Mouse (Mus musculus) 416B (cell line): ENCODE results near the gene Itih3.

Experiments
- DNase-seq: peaks from one replicate; pipeline ENCODE4 v3.0.0; 2011; ENCODE audit warnings: low read depth

Itih3 gene

GRCm38 (mm10) chr14:30902628-30903027 lies 20.9 kb downstream of the Itih3 start:
- no peak for DNase-seq

DNA sequence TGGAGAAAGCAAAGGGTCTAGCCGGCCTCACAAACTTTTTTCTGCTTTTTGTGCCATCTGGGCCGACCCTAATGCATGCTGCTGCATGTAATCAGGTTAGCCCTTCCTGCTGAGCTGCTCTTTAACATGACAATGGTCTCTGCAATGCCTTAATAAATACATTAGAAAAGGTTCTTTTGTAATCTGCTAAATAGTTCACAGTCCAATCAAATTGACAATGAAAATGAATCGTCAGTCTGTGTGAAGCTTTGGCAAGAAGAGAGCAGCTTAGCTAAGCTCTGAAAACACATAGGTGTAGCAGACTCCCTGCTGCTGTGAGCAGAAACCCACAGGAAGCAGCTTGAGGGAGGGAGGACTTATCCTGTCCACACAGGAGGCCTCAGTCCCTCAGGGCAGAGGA lies 23.6 kb downstream of the Itih3 start:
- DNase-seq: peak; percentile 19

DNA sequence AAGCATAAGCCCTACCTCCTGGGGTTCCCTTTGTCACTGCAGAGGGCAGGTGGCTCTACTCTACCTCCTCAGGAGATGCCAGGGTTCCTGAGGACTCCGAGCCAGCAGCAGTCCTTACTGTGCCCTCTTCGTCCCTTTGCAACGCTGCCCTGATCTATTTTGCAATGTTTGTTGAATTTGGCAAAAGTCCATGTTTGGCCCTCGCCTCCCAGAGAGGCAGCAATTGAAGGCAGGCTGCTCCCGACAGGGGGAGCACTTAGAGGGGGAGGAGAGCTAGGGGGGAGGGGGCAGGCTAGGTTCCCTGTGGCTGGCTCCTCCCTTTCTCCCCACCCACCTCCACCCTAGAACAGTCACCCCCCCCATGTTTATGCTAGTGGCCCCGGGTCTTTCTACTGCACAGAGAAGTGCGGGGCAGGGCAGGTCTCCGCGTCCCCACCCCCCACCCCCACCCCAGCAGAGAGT lies 35.3 kb downstream of the Itih3 start:
- DNase-seq: peak; percentile 64

- no peak for DNase-seq
These were observed 37.4 kb downstream of the Itih3 start, which contains the start of gene Itih4 for GRCm38 (mm10) chr14:30886204-30886603. Itih4 (plus strand) TSS chr14:30886476.

DNA sequence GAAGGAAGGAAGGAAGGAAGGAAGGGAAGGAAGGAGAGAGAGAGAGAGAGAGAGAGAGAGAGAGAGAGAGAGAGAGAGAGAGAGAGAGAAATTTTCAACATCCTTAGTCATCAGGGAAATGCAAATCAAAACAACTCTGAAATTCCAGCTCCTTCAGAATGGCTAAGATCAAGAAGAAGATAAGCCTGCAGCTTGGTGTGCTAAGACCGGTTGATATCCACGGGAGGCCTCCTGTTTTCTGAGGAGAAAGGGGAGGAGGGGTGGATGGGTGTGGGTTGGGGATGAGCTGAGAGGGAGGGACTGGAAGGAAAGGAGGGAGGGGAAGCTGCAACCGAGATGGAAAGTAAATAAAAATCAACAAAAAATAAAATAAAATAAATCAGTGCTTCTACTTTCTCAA lies 38.3 kb downstream of the Itih3 start:
- DNase-seq: no peak

- DNase-seq: no peak
These were observed 41.8 kb downstream of the Itih3 start for GRCm38 (mm10) chr14:30881718-30882108.

DNA sequence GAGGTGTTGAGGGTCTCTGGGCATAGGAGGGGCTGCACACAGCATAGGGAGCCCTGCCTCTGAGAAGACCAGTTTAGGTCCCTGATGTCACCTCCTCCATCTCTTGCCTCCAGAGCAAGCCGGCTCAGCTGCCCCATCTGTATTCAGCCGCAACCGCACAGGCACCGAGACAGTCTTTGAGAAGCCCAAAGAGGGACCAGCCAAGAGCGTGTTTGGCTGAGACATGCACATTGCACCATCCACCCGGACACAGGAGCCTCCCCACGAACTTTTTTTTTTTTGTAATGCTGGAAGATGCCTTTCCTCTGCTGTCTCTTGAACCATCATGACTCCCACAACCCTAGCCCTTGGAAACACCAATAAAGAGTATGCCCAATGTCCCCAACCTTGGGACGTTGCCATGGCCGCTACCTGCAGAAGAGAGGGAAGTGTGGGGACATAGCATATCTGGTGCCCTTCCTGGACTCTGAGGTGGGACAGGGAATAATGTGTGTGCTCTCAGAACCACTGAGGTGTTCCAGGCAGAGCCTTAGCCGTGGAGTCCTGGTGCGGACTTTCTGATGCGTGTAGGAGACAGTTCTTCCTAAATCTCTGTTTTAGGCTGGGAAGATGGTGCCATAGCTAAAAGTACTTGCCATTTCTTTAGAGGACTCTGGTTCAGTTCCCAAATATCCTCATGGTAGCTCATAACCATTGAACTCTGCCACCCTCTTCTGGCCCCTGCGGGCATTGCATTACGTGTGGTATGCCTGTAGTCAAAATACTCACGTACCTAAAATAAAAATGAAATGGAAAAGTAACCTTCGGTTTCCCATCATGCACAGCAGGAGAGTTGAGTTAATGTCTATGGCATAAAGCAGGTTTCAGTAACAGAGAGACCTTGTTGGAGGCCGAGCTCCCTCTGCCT lies 42.5 kb downstream of the Itih3 start:
- peak; percentile 72 for DNase-seq

GRCm38 (mm10) chr14:30880251-30880650 lies 43.3 kb downstream of the Itih3 start:
- DNase-seq: no peak

- DNase-seq: no peak
These were observed 43.8 kb downstream of the Itih3 start for GRCm38 (mm10) chr14:30879794-30880193.

DNA sequence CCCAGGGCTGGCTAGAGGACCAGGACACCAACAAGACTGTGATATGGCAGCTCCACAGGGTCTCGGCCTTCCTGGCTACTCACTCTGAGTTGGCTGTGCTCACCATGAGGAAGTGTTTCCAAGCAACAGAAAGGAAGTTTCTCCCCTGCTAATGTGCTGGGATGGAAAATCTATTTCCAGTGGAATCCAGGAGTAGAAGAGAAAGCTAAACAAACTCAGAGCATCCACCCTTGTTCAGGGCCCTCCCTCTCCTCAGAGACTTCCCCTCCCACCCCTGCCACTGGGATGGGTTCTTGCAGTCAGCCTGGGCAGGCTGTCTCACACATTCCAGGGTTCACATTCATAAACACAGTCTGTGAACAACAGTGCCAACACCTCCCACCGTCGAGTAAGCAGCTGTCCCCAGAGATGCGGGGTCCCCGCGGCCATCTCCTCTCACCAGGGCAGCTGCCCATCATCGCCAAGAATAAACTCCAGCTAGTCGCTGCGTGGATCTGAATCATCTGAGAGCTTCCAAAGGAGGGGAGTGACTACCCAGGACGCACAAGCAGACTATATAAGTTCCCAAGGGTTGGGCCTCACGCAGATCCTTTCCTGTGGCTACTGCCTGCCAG lies 44.5 kb downstream of the Itih3 start, which contains the start of gene Mustn1:
Gene Mustn1, plus strand, starts transcription at position 243 of the 614 bp plus-strand sequence.
- no peak for DNase-seq

DNA sequence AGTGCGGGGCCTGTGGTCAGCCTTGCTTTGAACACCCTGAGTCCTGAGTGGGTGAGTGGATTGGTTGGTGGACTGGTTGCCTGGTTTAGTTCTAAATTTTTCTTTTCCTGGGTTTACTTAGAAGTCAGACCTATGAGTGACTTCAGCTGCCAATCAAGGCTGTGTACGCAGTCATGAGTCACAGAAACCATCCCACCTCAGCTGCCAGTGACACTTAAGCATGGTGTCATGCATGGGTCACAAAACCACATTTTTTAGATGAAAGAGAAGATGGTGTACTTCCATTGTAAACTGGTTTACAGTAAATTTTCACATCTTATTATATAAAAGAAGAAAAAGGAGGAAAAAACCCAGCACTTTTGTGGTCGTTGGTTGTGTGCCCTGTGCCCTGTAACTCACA lies 45.7 kb downstream of the Itih3 start:
- DNase-seq: peak; percentile 81

- DNase-seq: no peak
These were observed 47.1 kb downstream of the Itih3 start for GRCm38 (mm10) chr14:30876451-30876850.

- DNase-seq: no peak
These were observed 47.6 kb downstream of the Itih3 start for GRCm38 (mm10) chr14:30875955-30876354.

DNA sequence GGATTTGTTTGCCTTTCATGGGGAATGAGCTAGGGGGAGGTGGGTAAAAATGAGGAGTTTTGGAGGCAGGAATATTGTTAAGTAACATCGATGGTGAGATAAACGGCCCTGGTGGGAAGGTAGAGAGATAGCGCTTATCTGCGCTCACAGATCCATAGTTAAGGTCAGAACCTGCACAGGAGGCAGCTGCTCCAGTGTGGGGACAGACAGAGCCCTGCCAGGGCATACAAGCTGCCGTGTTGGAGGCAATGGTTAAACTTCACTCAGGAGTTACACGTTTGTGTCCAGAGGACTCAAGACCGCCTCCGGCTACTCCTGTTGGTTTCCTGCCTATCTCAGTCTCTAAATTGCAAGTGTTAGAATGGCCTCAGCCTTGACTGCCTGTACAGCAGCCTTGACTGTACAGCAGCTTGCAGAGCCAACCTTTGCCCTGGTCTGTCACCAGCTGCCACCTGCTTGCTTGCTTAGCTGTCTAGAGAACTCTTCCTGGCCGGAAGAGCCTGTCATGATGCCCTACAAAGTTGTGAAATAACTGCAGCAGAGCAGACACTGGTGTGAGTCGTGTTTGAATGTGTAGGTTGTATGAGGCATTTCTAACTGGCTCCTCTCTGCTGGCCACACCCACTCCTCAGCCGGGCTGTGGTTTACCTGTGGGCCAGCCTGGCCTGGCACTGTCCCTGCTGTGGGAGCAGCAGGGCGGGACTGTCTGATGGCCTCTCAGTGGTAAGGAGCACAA lies 48.3 kb downstream of the Itih3 start:
- DNase-seq: peak; percentile 87

DNA sequence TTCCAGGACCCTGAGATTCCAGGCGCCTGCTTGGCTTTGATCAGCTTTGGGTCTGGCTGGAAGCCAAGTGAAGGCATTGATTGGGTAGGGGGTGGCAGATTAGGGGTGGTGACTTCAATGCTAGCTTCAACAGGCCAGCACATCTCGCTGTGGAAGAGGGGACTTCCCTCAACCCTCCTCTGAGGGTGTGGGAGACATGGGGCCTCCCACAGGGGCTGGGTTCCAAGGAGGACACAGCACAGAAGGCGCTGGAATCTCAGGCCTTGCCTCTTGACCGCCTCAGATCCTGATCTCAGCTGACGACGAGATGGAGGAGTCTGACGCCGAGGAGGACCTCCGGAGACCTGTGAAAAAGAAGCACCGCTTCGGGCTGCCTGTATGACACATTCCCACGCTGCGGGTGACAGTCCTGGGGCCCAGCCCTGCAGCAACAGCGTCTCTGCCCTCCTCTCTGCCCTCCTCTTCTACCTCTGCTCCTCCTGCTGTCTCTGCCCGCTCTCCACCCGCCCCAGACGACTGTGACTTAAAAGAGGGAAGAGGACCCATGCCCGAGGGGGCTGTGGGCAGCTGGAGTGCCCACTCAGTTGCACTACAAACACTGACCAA lies 49.4 kb downstream of the Itih3 start:
- DNase-seq: no peak

- no peak for DNase-seq
These were observed 53.1 kb downstream of the Itih3 start for GRCm38 (mm10) chr14:30870206-30871147.

GRCm38 (mm10) chr14:30869391-30869801 lies 54.2 kb downstream of the Itih3 start:
- no peak for DNase-seq

DNA sequence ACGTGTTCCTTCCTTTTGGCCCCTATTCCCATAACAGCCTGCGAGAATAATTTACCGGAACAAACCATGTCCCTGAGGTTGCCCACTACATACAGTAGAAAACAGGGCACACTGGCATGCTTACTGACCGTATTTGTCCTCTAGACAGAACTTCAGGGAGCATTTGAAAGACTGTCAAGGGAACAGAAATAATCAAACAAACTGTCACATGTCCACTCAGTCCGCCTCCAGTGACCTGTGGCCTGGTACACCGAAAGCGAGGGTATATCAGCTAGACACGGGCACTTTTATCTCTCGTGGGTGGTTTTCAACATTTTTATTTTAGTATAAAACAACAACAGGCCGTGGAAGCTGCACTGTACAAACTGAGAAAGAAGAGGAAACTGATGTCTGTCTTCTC lies 54.7 kb downstream of the Itih3 start:
- no peak for DNase-seq

DNA sequence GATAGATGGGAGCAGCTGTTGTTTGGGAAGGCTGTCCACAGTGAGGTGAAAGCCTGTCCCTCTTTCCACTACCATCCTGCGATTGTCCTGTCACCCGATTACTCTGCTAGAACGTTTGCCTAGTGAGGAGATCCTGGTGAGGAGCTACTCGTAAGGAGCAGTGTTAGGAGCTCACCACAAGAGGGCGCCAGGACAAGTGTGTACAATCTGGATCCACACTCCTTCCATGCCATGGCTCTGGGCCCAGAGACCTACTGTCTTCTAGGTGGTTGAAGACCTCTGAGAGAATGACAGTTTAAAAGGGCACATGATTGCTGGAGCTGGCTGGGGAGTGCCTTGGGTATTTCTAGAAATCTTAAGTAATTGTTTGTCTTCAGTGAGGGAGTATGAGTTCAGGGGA lies 56.5 kb downstream of the Itih3 start:
- peak; percentile 73 for DNase-seq

- peak; percentile 59 for DNase-seq
These were observed 58.2 kb downstream of the Itih3 start for GRCm38 (mm10) chr14:30865311-30865710.

DNA sequence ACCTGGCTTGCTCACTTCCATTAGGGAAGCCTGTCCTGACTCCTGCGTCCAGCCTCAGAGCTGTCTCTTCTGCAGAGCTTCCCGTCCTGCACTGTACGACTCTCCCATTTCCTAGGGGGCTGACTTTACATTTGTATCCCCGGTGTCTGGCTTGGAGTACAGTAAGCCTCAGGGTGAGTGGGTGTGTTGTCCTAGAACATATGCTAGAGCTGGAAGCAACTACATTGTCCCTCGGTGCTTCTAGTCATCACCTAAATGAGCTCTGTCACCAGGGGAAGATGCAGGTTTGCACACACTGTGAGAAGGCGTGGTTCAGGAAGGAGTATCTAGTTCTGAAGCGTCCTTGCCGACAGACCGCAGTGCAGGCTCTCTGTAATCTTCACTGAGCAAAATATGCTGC lies 61.2 kb downstream of the Itih3 start:
- DNase-seq: no peak
